Mouse (Mus musculus) kidney, postnatal 0 days (tissue): ENCODE data around the gene Herpud1. TPM values are rescaled to one million over a fixed set of nuclear protein-coding genes. Genes with fewer than 3 reads are reported as not detected.

Source experiments
- ATAC-seq: fragments of 200-750 bp; cut with Nextera tagmentation; replicated peaks from 2 replicates; pipeline ENCODE4 v1.8.0; 2017; ENCODE audit warnings: low read depth, moderate number of reproducible peaks, moderate TSS enrichment, moderate library complexity; ENCODE audit not compliant: low FRiP score
- DNase-seq: peaks from one replicate; pipeline ENCODE4 v3.0.0-alpha.2; 2016; ENCODE audit warnings: low spot score
- H3K27ac ChIP-seq: fragments of 300-500 bp; sonication (generic); 2 replicates; pipeline ENCODE4 v1.5.1; 2014; ENCODE audit warnings: mild to moderate bottlenecking
- H3K27me3 ChIP-seq: fragments of 300-500 bp; sonication (generic); 2 replicates; pipeline ENCODE4 v1.6.1; 2014; ENCODE audit warnings: low read length, mixed read lengths; ENCODE audit not compliant: insufficient read depth
- H3K36me3 ChIP-seq: fragments of 300-500 bp; sonication (generic); 2 replicates; pipeline ENCODE4 v1.6.1; 2014; ENCODE audit warnings: low read length, mixed read lengths; ENCODE audit not compliant: insufficient read depth
- H3K4me1 ChIP-seq: fragments of 300-500 bp; sonication (generic); replicated peaks from 2 replicates; pipeline ENCODE4 v1.6.1; 2014; ENCODE audit warnings: antibody characterized with exemption, low read length, mixed read lengths; ENCODE audit not compliant: insufficient read depth
- H3K4me2 ChIP-seq: fragments of 300-500 bp; sonication (generic); 2 replicates; pipeline ENCODE4 v1.6.1; 2014; ENCODE audit warnings: mild to moderate bottlenecking, low read length, moderate library complexity, mixed read lengths
- H3K4me3 ChIP-seq: fragments of 300-500 bp; sonication (generic); replicated peaks from 2 replicates; pipeline ENCODE4 v1.5.1; 2014; ENCODE audit warnings: low read depth, low read length
- H3K9ac ChIP-seq: fragments of 300-500 bp; sonication (generic); 2 replicates; pipeline ENCODE4 v1.6.1; 2014; ENCODE audit warnings: low read depth, low read length
- H3K9me3 ChIP-seq: fragments of 300-500 bp; sonication (generic); replicated peaks from 2 replicates; pipeline ENCODE4 v1.6.1; 2016; ENCODE audit warnings: low read length, inconsistent platforms, mixed read lengths
- CTCF ChIP-seq: IDR thresholded peaks from 2 replicates; pipeline ENCODE4 v1.5.1; 2016; ENCODE audit warnings: antibody characterized with exemption, low read depth, mild to moderate bottlenecking, moderate library complexity
- WGBS: fragments of 180-500 bp; shearing (Covaris S2); extraction: QIAGEN DNeasy Blood & Tissue Kit; methylation state at CpG from one replicate; pipeline ENCODE4 v1.1.7; 2014; 5-methylcytosine and 5-hydroxymethylcytosine counted together
- polyA plus RNA-seq: library from polyadenylated mRNA; unstranded; fragments of >200 nt; fragmentation: Nextera tagmentation; extraction: Ambion mirVana; gene quantifications from 2 replicates; pipeline ENCODE4 v1.2.1, GENCODE M21; 2015

Herpud1 gene
- polyA plus RNA-seq, 1 experiment from 2014 or later, result 95.8 TPM

DNA sequence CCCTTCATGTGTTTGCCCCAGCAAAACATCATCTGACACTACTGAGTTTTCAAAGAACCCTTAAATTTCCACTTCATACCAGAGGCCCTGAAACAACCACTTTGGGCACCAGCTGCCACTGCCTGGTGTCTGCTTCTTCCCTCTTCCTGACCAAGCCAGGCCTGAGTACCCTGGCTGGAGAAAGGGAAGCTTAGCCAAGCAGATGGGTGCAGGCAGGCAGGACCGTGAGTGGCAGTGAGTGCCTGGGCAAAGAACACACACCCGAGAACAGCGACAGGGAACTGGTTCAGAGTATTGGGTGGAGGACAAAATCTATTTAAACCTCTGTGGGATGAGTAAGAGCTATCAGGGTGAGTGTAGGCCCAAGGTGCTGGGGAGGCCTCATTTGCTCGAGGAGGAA, 42.2 kb downstream of the Herpud1 start:
- 68% methylated on average over 4 of the region's 4 CpGs for WGBS
- no peak overlapping the region for H3K27ac ChIP-seq

GRCm38 (mm10) chr8:94429376-94429775, 43.1 kb downstream of the Herpud1 start:
- Histone ChIP-seq H3K4me2 (no peak overlapping the region), H3K27me3 (no peaks in the 10 kb centered on the region), H3K9me3 (no peaks in the 10 kb centered on the region), H3K27ac (no peak overlapping the region), H3K4me1 (no peaks in the 10 kb centered on the region), H3K36me3 (no peaks in the 10 kb centered on the region), H3K9ac (no peak overlapping the region), H3K4me3 (no peak overlapping the region)
- 88% methylated on average over 7 of the region's 7 CpGs for WGBS
- no peak for TF ChIP-seq CTCF
- no peak for DNase-seq
- ATAC-seq, result no peak

More for the DNA sequence above, 42.2 kb downstream of the Herpud1 start:
- TF ChIP-seq CTCF, result no peak
- no peaks in the 10 kb centered on the region for H3K4me1 ChIP-seq
- H3K9ac ChIP-seq, result no peak overlapping the region
- H3K36me3 ChIP-seq, result no peaks in the 10 kb centered on the region
- no peaks in the 10 kb centered on the region for H3K9me3 ChIP-seq
- DNase-seq, result no peak
- no peaks in the 10 kb centered on the region for H3K27me3 ChIP-seq
- H3K4me3 ChIP-seq, result no peak overlapping the region
- no peak for ATAC-seq
- no peak overlapping the region for H3K4me2 ChIP-seq

DNA sequence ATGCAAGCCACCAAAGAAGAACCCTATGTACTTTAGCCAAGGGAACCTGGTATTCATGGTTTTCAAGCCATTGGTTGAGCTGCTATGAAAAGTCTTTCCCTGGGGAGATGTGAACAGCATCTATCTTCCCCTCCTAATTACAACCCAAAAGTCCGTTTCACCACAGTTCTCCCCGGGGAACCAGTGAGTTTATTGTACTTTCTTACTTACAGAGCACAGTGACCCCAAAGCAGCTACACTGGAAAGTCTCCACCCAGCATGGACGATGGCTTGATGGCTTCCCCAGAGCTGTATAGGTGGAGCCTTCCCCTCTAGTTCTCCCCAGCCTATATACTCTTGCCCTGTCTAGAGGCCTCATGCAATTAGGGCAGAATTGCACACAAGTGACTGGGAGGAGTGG, 46.0 kb downstream of the Herpud1 start:
- WGBS, result 56% methylated on average over 3 of the region's 3 CpGs
- DNase-seq, result no peak
- ATAC-seq, result no peak
- TF ChIP-seq CTCF, result no peak
- H3K27me3 ChIP-seq, result no peaks in the 10 kb centered on the region
- H3K4me2 ChIP-seq, result no peak overlapping the region
- no peaks in the 10 kb centered on the region for H3K9me3 ChIP-seq
- no peak overlapping the region for H3K4me3 ChIP-seq
- no peaks in the 10 kb centered on the region for H3K36me3 ChIP-seq
- H3K4me1 ChIP-seq, result no peaks in the 10 kb centered on the region
- no peak overlapping the region for H3K9ac ChIP-seq
- H3K27ac ChIP-seq, result no peak overlapping the region

GRCm38 (mm10) chr8:94433981-94434466, 47.8 kb downstream of the Herpud1 start, which contains the start of gene Nlrc5:
Gene Nlrc5, plus strand, starts transcription at chr8:94434356.
- Histone ChIP-seq H3K4me3 (peak within 1 kb of the TSS; percentile 48), H3K27ac (no peak within 1 kb of the TSS), H3K4me2 (peak within 1 kb of the TSS; percentile 88), H3K9ac (0 out of 2 replicates have a peak within 1 kb of the TSS, but pooled peaks have one; percentile 42), H3K4me1 (no peaks in the 10 kb centered on the region), H3K9me3 (no peaks in the 10 kb centered on the region), H3K36me3 (no peaks in the 10 kb centered on the region), H3K27me3 (no peaks in the 10 kb centered on the region)
- under 1% methylated on average over 29 of the region's 29 CpGs for WGBS
- TF ChIP-seq CTCF, result peak; percentile 24; the same call in 1 of the 2 replicates
- peak; percentile 64 for DNase-seq
- no peak for ATAC-seq

GRCm38 (mm10) chr8:94434958-94435357, 48.7 kb downstream of the Herpud1 start:
- Histone ChIP-seq H3K4me2 (no peak overlapping the region), H3K27me3 (no peaks in the 10 kb centered on the region), H3K9me3 (no peaks in the 10 kb centered on the region), H3K4me3 (no peak overlapping the region), H3K9ac (no peak overlapping the region), H3K4me1 (no peaks in the 10 kb centered on the region), H3K27ac (no peak overlapping the region), H3K36me3 (no peaks in the 10 kb centered on the region)
- ATAC-seq (no peak), DNase-seq (no peak)
- WGBS, result 82% methylated on average over 3 of the region's 3 CpGs
- TF ChIP-seq CTCF, result no peak

DNA sequence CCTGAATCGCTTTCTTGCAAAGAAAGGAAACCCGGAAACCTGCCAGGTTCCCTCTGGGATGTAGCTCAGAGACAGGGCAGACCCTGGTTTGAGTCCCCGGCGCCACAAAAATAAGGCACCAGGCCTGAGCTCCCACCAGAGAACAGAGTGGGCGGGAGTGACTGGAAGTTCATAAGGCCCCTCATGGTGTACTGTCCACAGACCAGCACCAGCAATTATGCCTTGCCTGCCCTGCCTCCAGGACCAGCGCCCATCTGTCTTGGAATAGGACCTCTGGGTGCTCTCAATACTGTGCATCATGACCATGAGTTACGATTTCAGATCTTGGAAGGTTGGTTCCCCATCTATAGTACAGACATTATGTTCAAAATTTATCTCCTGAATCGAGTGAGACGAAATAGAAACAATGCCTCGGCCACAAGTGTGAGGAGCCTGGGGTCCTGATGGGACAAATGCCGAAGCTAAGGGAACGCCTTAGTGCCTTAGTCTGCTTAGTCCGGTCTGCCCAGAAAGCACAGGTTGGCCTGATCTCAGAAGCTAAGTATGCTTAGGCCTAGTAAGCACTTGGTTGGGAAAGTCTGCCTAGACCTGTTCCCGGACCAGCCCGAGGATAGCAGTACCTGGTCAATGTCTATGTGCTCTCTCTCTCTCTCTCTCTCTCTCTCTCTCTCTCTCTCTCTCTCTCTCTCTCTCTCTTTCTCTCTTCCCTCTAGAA, 49.3 kb downstream of the Herpud1 start:
- H3K4me1 ChIP-seq, result no peaks in the 10 kb centered on the region
- no peaks in the 10 kb centered on the region for H3K27me3 ChIP-seq
- ATAC-seq, result no peak
- H3K9me3 ChIP-seq, result no peaks in the 10 kb centered on the region
- no peak overlapping the region for H3K27ac ChIP-seq
- DNase-seq, result no peak
- WGBS, result 92% methylated on average over 15 of the region's 15 CpGs
- no peak for TF ChIP-seq CTCF
- H3K36me3 ChIP-seq, result no peaks in the 10 kb centered on the region
- H3K4me3 ChIP-seq, result no peak overlapping the region
- no peak overlapping the region for H3K4me2 ChIP-seq
- H3K9ac ChIP-seq, result no peak overlapping the region

DNA sequence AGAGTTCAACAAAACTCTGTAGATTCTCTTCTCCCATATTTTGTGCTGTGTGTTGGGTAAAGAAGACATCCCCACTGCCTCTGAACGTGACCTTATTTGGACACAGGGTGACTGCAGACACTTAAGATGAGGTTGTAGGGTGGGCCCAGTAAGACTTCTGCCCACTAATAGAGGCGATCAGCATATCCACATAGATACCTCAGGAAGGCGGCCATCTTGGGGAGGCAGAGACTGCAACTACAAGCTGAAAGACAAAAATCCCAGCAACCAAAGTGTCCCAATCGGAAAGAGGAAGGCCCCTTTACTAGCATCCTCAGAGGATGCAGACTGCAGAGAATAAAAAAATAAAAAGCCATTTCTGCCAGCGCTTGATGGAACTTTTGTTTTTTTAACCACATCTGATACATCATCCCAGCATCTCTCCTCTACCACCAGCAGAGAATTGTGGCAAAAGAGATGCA, 49.9 kb downstream of the Herpud1 start:
- no peak for TF ChIP-seq CTCF
- no peak overlapping the region for H3K27ac ChIP-seq
- ATAC-seq (no peak), DNase-seq (no peak)
- no peaks in the 10 kb centered on the region for H3K4me1 ChIP-seq
- no peaks in the 10 kb centered on the region for H3K36me3 ChIP-seq
- H3K27me3 ChIP-seq, result no peaks in the 10 kb centered on the region
- H3K4me3 ChIP-seq, result no peak overlapping the region
- no peak overlapping the region for H3K4me2 ChIP-seq
- no peaks in the 10 kb centered on the region for H3K9me3 ChIP-seq
- 87% methylated on average over 5 of the region's 5 CpGs for WGBS
- H3K9ac ChIP-seq, result no peak overlapping the region
